Mouse (Mus musculus) kidney, adult 2 months (tissue): ENCODE results near the gene Cdca7.

Experiments
- CTCF ChIP-seq: fragments of 200-500 bp; conservative IDR thresholded peaks from 2 replicates; pipeline ENCODE4 v1.5.1; 2011; ENCODE audit warnings: low read depth, mild to moderate bottlenecking, control low read depth, low read length, moderate library complexity, mixed read lengths; ENCODE audit not compliant: insufficient read depth, insufficient read length
- POLR2A ChIP-seq: fragments of 200-500 bp; IDR thresholded peaks from one replicate; pipeline ENCODE4 v1.6.1; 2011; ENCODE audit warnings: low read depth, low read length, control low read depth

GRCm38 (mm10) chr2:72426776-72427175 is 49.2 kb upstream of the Cdca7 start:
- TF ChIP-seq CTCF: no peak
- no peak for TF ChIP-seq POLR2A
